Mouse (Mus musculus): Measurements from ENCODE around the gene Hax1.

- no peak for TF ChIP-seq POLR2A (IDR thresholded peaks at IDR 0.05; ENCODE audit: insufficient read depth, low read length)
- no peak for TF ChIP-seq CTCF (IDR thresholded peaks at IDR 0.05; ENCODE audit: low read depth, low read length)
- TF ChIP-seq EP300 (IDR thresholded peaks at IDR 0.05; ENCODE audit: insufficient read depth, low read depth, low read length): no peak
Observed at GRCm38 (mm10) chr3:89948655-89949054, 49.9 kb downstream of the Hax1 start.
